Mouse (Mus musculus): ENCODE data around the gene Ppp1r1a. TPM values are rescaled to one million over a fixed set of nuclear protein-coding genes. Genes with fewer than 3 reads are reported as not detected.

Ppp1r1a gene
- polyA plus RNA-seq, 1 experiment from 2014 or later = 124 TPM

GRCm38 (mm10) chr15:103519386-103520378 is 18.1 kb downstream of the Ppp1r1a start:
- DNase-seq (ENCODE audit: low spot score) (peak; percentile 70), ATAC-seq (ENCODE audit: low FRiP score) (peak; percentile 77)
- H3K27ac ChIP-seq = peak overlapping the region; percentile 93
- no peak overlapping the region for H3K4me3 ChIP-seq (replicated peaks; ENCODE audit: low read length)
- 8% methylated on average over 4 of the region's 4 CpGs for WGBS
- no peaks in the 10 kb centered on the region for H3K9me3 ChIP-seq (ENCODE audit: control insufficient read depth, low read length)
- peak overlapping the region; percentile 24; the same call in 1 of the 2 replicates for H3K9ac ChIP-seq
- peak overlapping the region; percentile 35 for H3K4me2 ChIP-seq (replicated peaks)
- peaks cover 27% of the 10 kb centered on the region for H3K36me3 ChIP-seq (replicated peaks; ENCODE audit: control insufficient read depth, insufficient read depth)
- peaks cover 61% of the 10 kb centered on the region for H3K4me1 ChIP-seq (replicated peaks; ENCODE audit: control insufficient read depth, insufficient read depth, low read length)
- no peaks in the 10 kb centered on the region for H3K27me3 ChIP-seq (ENCODE audit: control insufficient read depth, insufficient read depth, low read length)

- H3K27ac ChIP-seq = peak overlapping the region; percentile 93
- no peaks in the 10 kb centered on the region for H3K27me3 ChIP-seq (ENCODE audit: control insufficient read depth, insufficient read depth, low read length)
- DNase-seq (ENCODE audit: low spot score) = peak; percentile 69
- peak; percentile 73 for ATAC-seq (ENCODE audit: low FRiP score)
- 2% methylated on average over 5 of the region's 5 CpGs for WGBS
- peaks cover 18% of the 10 kb centered on the region for H3K36me3 ChIP-seq (replicated peaks; ENCODE audit: control insufficient read depth, insufficient read depth)
- peaks cover 68% of the 10 kb centered on the region for H3K4me1 ChIP-seq (replicated peaks; ENCODE audit: control insufficient read depth, insufficient read depth, low read length)
- H3K9ac ChIP-seq = 0 out of 2 replicates have a peak overlapping the region, but pooled peaks have one; percentile 24
- H3K4me2 ChIP-seq (replicated peaks) = peak overlapping the region; percentile 35; the same call in 1 of the 2 replicates
- no peaks in the 10 kb centered on the region for H3K9me3 ChIP-seq (ENCODE audit: control insufficient read depth, low read length)
- no peak overlapping the region for H3K4me3 ChIP-seq (replicated peaks; ENCODE audit: low read length)
These were observed 19.0 kb downstream of the Ppp1r1a start for GRCm38 (mm10) chr15:103518600-103519385.

- peak overlapping the region; percentile 58 for H3K4me2 ChIP-seq (replicated peaks)
- no peaks in the 10 kb centered on the region for H3K27me3 ChIP-seq (ENCODE audit: control insufficient read depth, insufficient read depth, low read length)
- 43% methylated on average over 3 of the region's 3 CpGs for WGBS
- DNase-seq (ENCODE audit: low spot score) = no peak
- peak overlapping the region; percentile 86 for H3K27ac ChIP-seq
- ATAC-seq (ENCODE audit: low FRiP score) = no peak
- H3K4me3 ChIP-seq (replicated peaks; ENCODE audit: low read length) = peak overlapping the region; percentile 32; the same call in 1 of the 2 replicates
- peak overlapping the region; percentile 59 for H3K9ac ChIP-seq
- no peaks in the 10 kb centered on the region for H3K9me3 ChIP-seq (ENCODE audit: control insufficient read depth, low read length)
- peaks cover 63% of the 10 kb centered on the region for H3K4me1 ChIP-seq (replicated peaks; ENCODE audit: control insufficient read depth, insufficient read depth, low read length)
- no peaks in the 10 kb centered on the region for H3K36me3 ChIP-seq (replicated peaks; ENCODE audit: control insufficient read depth, insufficient read depth)
These were observed 22.9 kb downstream of the Ppp1r1a start for GRCm38 (mm10) chr15:103514914-103515313.

- H3K9ac ChIP-seq = peak overlapping the region; percentile 59
- WGBS = 2% methylated on average over 10 of the region's 10 CpGs
These were observed 23.7 kb downstream of the Ppp1r1a start for GRCm38 (mm10) chr15:103514119-103514518.

GRCm38 (mm10) chr15:103513621-103514031 is 24.2 kb downstream of the Ppp1r1a start:
- H3K4me3 ChIP-seq (replicated peaks; ENCODE audit: low read length) = 0 out of 2 replicates have a peak overlapping the region, but pooled peaks have one; percentile 32
- H3K36me3 ChIP-seq (replicated peaks; ENCODE audit: control insufficient read depth, insufficient read depth) = no peaks in the 10 kb centered on the region
- no peaks in the 10 kb centered on the region for H3K9me3 ChIP-seq (ENCODE audit: control insufficient read depth, low read length)
- ATAC-seq (ENCODE audit: low FRiP score) = peak; percentile 44
- H3K9ac ChIP-seq = peak overlapping the region; percentile 59; the same call in 1 of the 2 replicates
- no peaks in the 10 kb centered on the region for H3K27me3 ChIP-seq (ENCODE audit: control insufficient read depth, insufficient read depth, low read length)
- H3K4me2 ChIP-seq (replicated peaks) = peak overlapping the region; percentile 58
- H3K4me1 ChIP-seq (replicated peaks; ENCODE audit: control insufficient read depth, insufficient read depth, low read length) = peaks cover 62% of the 10 kb centered on the region
- 6% methylated on average over 7 of the region's 7 CpGs for WGBS
- DNase-seq (ENCODE audit: low spot score) = peak; percentile 47
- H3K27ac ChIP-seq = peak overlapping the region; percentile 86

More at GRCm38 (mm10) chr15:103514119-103514518, 23.7 kb downstream of the Ppp1r1a start:
- Histone ChIP-seq H3K4me3 (replicated peaks; ENCODE audit: low read length) (peak overlapping the region; percentile 32), H3K4me1 (replicated peaks; ENCODE audit: control insufficient read depth, insufficient read depth, low read length) (peaks cover 63% of the 10 kb centered on the region), H3K27me3 (ENCODE audit: control insufficient read depth, insufficient read depth, low read length) (no peaks in the 10 kb centered on the region), H3K9me3 (ENCODE audit: control insufficient read depth, low read length) (no peaks in the 10 kb centered on the region), H3K36me3 (replicated peaks; ENCODE audit: control insufficient read depth, insufficient read depth) (no peaks in the 10 kb centered on the region), H3K27ac (peak overlapping the region; percentile 86), H3K4me2 (replicated peaks) (peak overlapping the region; percentile 58)
- peak; percentile 90 for ATAC-seq (ENCODE audit: low FRiP score)
- DNase-seq (ENCODE audit: low spot score) = peak; percentile 93

GRCm38 (mm10) chr15:103511652-103512051 is 26.2 kb downstream of the Ppp1r1a start:
- DNase-seq (ENCODE audit: low spot score) = no peak
- H3K4me1 ChIP-seq (replicated peaks; ENCODE audit: control insufficient read depth, insufficient read depth, low read length) = peaks cover 70% of the 10 kb centered on the region
- 71% methylated on average over 1 of the region's 1 CpGs for WGBS

GRCm38 (mm10) chr15:103509317-103509716 is 28.5 kb downstream of the Ppp1r1a start:
- peak overlapping the region; percentile 68; the same call in 1 of the 2 replicates for H3K27ac ChIP-seq
- H3K9me3 ChIP-seq (ENCODE audit: control insufficient read depth, low read length) = no peaks in the 10 kb centered on the region
- 49% methylated on average over 3 of the region's 3 CpGs for WGBS
- no peak overlapping the region for H3K4me3 ChIP-seq (replicated peaks; ENCODE audit: low read length)
- ATAC-seq (ENCODE audit: low FRiP score) = no peak
- H3K4me2 ChIP-seq (replicated peaks) = no peak overlapping the region
- H3K4me1 ChIP-seq (replicated peaks; ENCODE audit: control insufficient read depth, insufficient read depth, low read length) = peaks cover 68% of the 10 kb centered on the region
- no peak overlapping the region for H3K9ac ChIP-seq
- DNase-seq (ENCODE audit: low spot score) = no peak
- H3K36me3 ChIP-seq (replicated peaks; ENCODE audit: control insufficient read depth, insufficient read depth) = no peaks in the 10 kb centered on the region
- no peaks in the 10 kb centered on the region for H3K27me3 ChIP-seq (ENCODE audit: control insufficient read depth, insufficient read depth, low read length)

More at GRCm38 (mm10) chr15:103511652-103512051, 26.2 kb downstream of the Ppp1r1a start:
- H3K27ac ChIP-seq = no peak overlapping the region
- no peaks in the 10 kb centered on the region for H3K27me3 ChIP-seq (ENCODE audit: control insufficient read depth, insufficient read depth, low read length)
- H3K4me3 ChIP-seq (replicated peaks; ENCODE audit: low read length) = no peak overlapping the region
- no peak overlapping the region for H3K9ac ChIP-seq
- H3K4me2 ChIP-seq (replicated peaks) = no peak overlapping the region
- no peak for ATAC-seq (ENCODE audit: low FRiP score)
- no peaks in the 10 kb centered on the region for H3K9me3 ChIP-seq (ENCODE audit: control insufficient read depth, low read length)
- no peaks in the 10 kb centered on the region for H3K36me3 ChIP-seq (replicated peaks; ENCODE audit: control insufficient read depth, insufficient read depth)

- H3K4me1 ChIP-seq (replicated peaks; ENCODE audit: control insufficient read depth, insufficient read depth, low read length) = peaks cover 48% of the 10 kb centered on the region
- H3K4me3 ChIP-seq (replicated peaks; ENCODE audit: low read length) = peak overlapping the region; percentile 59
- no peaks in the 10 kb centered on the region for H3K36me3 ChIP-seq (replicated peaks; ENCODE audit: control insufficient read depth, insufficient read depth)
- peak; percentile 50 for DNase-seq (ENCODE audit: low spot score)
- 24% methylated on average over 12 of the region's 12 CpGs for WGBS
- H3K27me3 ChIP-seq (ENCODE audit: control insufficient read depth, insufficient read depth, low read length) = no peaks in the 10 kb centered on the region
- no peaks in the 10 kb centered on the region for H3K9me3 ChIP-seq (ENCODE audit: control insufficient read depth, low read length)
- ATAC-seq (ENCODE audit: low FRiP score) = peak; percentile 18
- H3K27ac ChIP-seq = peak overlapping the region; percentile 66
- peak overlapping the region; percentile 81 for H3K4me2 ChIP-seq (replicated peaks)
- peak overlapping the region; percentile 74 for H3K9ac ChIP-seq
These were observed 34.1 kb downstream of the Ppp1r1a start for GRCm38 (mm10) chr15:103503660-103504059.
